Mouse (Mus musculus): ENCODE measurements around the gene Prss3. TPM values are rescaled to one million over a fixed set of nuclear protein-coding genes. Genes with fewer than 3 reads are reported as not detected.
"Not testable (repeated sequence)": the region's sequence is repeated elsewhere in the genome, so short reads cannot be mapped to it uniquely, and the experiment has no call there.

The Prss3 gene
- not detected for total RNA-seq (2021)

GRCm38 (mm10) chr6:41377578-41377977 lies at the start of gene Prss3:
TSS of gene Prss3 (minus strand) at chr6:41377678.
- intact Hi-C loops (cut with DNase I); DNase-seq (ENCODE audit: low spot score): not testable (repeated sequence)

GRCm38 (mm10) chr6:41392056-41392455 lies 14.6 kb upstream of the Prss3 start, which contains the start of gene Gm5771:
TSS of gene Gm5771 (plus strand) at chr6:41392356.
- DNase-seq (ENCODE audit: low spot score); intact Hi-C loops (cut with DNase I): not testable (repeated sequence)

- DNase-seq (ENCODE audit: low spot score); intact Hi-C loops (cut with DNase I): not testable (repeated sequence)
Observed at GRCm38 (mm10) chr6:41391640-41392039, 14.2 kb upstream of the Prss3 start.

- intact Hi-C loops (cut with DNase I): no loop called here
- DNase-seq (ENCODE audit: low spot score): no peak
Observed at GRCm38 (mm10) chr6:41386781-41387180, 9.3 kb upstream of the Prss3 start.

GRCm38 (mm10) chr6:41373772-41374171 lies 3.7 kb downstream of the Prss3 start:
- DNase-seq (ENCODE audit: low spot score); intact Hi-C loops (cut with DNase I): not testable (repeated sequence)

GRCm38 (mm10) chr6:41353932-41354331 lies 23.5 kb downstream of the Prss3 start, which contains the start of gene Try10:
TSS of gene Try10 (plus strand) at chr6:41354105.
- intact Hi-C loops (cut with DNase I): loop anchor here (2.0 kb wide), 1 partner anchor 65 kb away; no protein-coding TSS in a partner anchor
- no peak for DNase-seq (ENCODE audit: low spot score)

Other genes starting within 250 kb of the Prss3 start
- not detected for gene Try4, start 75.4 kb downstream of the Prss3 start, total RNA-seq (2021)
- gene Try5, start 60.8 kb downstream of the Prss3 start, total RNA-seq (2021): not detected
- gene Try10, start 23.6 kb downstream of the Prss3 start, total RNA-seq (2021): not detected
- gene Gm5771, start 14.7 kb upstream of the Prss3 start, total RNA-seq (2021): not detected
- not detected for gene Gm10334, start 68.5 kb upstream of the Prss3 start, total RNA-seq (2021)
- not detected for gene Prss1, start 81.3 kb upstream of the Prss3 start, total RNA-seq (2021)
- not detected for gene Prss2, start 144.1 kb upstream of the Prss3 start, total RNA-seq (2021)
- gene Ephb6, start 227.8 kb upstream of the Prss3 start, total RNA-seq (2021): 1 to 10 TPM; 1.6 to 2.0 TPM